Mouse (Mus musculus): ENCODE data around the gene Stab1.

Stab1 gene

DNA sequence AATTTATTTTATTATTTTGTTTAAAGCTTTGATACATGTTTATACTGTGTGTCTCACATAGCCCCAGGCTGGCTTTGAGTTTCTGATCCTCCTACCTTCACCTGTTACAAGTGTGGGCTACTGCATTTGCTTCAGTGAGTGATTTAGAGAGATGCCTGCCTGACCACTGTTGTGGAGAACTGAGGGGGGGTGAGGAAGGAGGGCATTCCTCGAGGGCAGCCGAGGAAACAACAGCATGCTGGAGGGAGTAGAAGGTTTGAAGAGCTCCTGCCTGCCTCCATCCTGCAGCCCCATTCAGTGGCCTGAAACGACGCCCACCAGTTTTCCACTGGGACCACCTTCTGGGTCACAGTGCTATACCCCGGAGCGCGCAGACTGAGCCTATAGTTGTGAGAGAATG lies 3.0 kb downstream of the Stab1 start:
- DNase-seq (ENCODE audit: extremely low read depth, low read depth, low spot score) = no peak

GRCm38 (mm10) chr14:31165010-31165409 lies 3.4 kb downstream of the Stab1 start:
- no peak for DNase-seq (ENCODE audit: extremely low read depth, low read depth, low spot score)

- DNase-seq (ENCODE audit: extremely low read depth, low read depth, low spot score) = no peak
These were observed 4.4 kb downstream of the Stab1 start for GRCm38 (mm10) chr14:31164067-31164466.

GRCm38 (mm10) chr14:31161638-31162037 lies 6.8 kb downstream of the Stab1 start:
- no peak for DNase-seq (ENCODE audit: extremely low read depth, low read depth, low spot score)

GRCm38 (mm10) chr14:31161191-31161590 lies 7.2 kb downstream of the Stab1 start:
- no peak for DNase-seq (ENCODE audit: extremely low read depth, low read depth, low spot score)

- no peak for DNase-seq (ENCODE audit: extremely low read depth, low read depth, low spot score)
These were observed 8.0 kb downstream of the Stab1 start for GRCm38 (mm10) chr14:31160196-31161150.

- DNase-seq (ENCODE audit: extremely low read depth, low read depth, low spot score) = no peak
These were observed 22.7 kb downstream of the Stab1 start for GRCm38 (mm10) chr14:31145694-31146093.

- DNase-seq (ENCODE audit: extremely low read depth, low read depth, low spot score) = no peak
These were observed 27.4 kb downstream of the Stab1 start for GRCm38 (mm10) chr14:31141011-31141410.

DNA sequence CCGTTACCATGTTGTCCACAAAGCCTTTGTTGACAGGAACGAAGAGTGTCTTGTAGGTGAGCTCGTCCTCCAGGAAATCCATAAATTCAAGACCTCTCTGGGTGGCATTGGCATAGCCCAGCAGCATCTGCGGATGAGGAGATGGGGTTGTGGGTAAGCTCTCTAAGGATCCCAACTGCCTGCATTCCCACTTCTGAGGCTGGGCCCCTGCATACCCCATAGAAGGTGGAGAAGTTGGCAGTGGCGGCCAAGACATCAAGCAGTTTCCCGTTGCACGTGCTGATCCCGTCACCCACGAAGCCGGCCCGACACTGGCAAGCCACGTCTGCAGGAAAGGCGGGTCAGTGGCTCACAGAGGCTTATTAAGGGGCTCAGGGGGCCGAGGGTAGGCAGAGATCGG lies 28.3 kb downstream of the Stab1 start:
- DNase-seq (ENCODE audit: extremely low read depth, low read depth, low spot score) = no peak

DNA sequence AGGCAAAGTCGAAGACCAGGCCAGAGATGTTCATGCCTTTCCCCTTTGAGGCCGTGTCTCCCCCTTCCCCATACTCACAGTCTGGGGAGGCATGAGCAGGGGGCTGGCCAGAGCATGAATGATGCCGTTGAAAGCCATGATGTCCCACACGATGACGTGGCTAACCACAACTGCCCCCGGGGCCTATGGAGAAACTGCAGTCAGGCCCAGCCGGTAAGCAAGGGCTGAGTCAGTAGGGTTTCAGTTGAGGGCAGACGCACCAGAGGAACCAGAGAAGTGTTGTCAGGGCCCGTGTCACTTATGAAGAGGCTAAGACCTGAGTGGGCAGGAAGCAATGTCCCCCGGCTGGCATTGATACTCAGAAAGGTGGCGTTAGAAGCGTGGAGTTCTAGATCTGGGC lies 28.8 kb downstream of the Stab1 start:
- DNase-seq (ENCODE audit: extremely low read depth, low read depth, low spot score) = no peak

- no peak for DNase-seq (ENCODE audit: extremely low read depth, low read depth, low spot score)
These were observed 29.5 kb downstream of the Stab1 start for GRCm38 (mm10) chr14:31138897-31139429.

GRCm38 (mm10) chr14:31138219-31138896 lies 30.1 kb downstream of the Stab1 start:
- no peak for DNase-seq (ENCODE audit: extremely low read depth, low read depth, low spot score)

DNA sequence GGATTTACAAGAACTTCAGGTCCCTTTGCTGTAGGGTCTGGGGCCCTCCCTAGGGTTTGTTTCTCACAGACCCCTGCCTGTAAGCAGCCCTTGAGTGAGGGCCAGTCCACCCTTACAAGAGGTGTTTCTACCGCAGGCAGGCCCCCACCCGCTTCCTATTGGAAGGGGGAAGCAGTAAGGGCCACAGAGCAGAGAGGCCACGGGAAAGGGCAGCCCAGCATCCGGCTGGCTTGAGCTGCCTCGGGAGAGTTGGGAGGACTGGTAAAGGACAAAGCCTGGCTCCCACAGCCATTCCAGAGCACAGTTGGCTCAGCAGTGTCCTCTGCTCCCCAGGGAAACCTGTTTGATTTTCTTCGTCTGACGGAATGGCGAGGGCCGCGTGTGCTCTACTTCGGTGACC lies 30.6 kb downstream of the Stab1 start:
- no peak for DNase-seq (ENCODE audit: extremely low read depth, low read depth, low spot score)

GRCm38 (mm10) chr14:31137281-31137595 lies 31.2 kb downstream of the Stab1 start:
- DNase-seq (ENCODE audit: extremely low read depth, low read depth, low spot score) = no peak

DNA sequence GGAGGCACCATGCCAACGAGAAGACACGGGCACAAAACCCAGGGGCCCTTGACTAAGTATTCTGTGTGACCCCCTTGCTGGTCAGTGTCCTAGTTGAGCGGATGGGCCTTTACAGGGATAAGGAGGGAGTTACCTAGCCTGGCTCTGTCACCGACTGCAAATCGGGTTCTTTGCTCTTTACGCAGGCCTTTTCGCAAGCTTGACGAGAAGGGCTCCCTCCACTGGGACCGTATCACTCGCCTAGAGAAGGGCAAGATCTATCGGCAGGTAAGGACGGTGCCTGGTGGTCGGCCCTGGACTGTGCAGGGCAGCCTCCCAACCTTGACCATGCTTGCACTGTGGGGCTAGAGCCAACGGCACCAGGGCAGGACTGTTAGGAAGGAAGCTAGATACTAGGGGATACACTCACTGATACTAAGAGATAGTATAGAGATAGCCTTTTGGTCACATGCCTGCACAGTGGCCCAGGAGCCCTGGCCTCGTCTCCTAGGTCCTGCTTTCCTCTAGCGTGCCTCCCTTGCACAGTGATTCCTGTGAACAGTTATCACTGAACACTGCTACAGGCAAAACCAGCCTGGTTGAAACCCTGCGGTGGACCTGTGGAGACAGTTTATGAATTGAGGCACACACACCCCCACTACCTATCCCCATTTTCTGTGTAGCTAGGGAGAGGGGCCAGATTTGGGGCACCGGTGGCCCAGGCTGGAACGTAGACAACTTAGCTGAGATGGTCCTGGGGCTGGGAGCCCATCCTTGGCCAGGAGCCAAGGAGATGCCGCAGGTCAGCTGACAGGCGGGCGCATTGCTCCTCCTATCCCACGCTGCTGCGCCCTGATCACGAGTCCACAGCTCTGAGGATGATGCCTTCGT lies 31.8 kb downstream of the Stab1 start:
- no peak for DNase-seq (ENCODE audit: extremely low read depth, low read depth, low spot score)

- DNase-seq (ENCODE audit: extremely low read depth, low read depth, low spot score) = no peak
These were observed 32.7 kb downstream of the Stab1 start for GRCm38 (mm10) chr14:31135495-31136410.

GRCm38 (mm10) chr14:31134015-31135000 lies 34.1 kb downstream of the Stab1 start:
- peak; percentile 49 for DNase-seq (ENCODE audit: extremely low read depth, low read depth, low spot score)

DNA sequence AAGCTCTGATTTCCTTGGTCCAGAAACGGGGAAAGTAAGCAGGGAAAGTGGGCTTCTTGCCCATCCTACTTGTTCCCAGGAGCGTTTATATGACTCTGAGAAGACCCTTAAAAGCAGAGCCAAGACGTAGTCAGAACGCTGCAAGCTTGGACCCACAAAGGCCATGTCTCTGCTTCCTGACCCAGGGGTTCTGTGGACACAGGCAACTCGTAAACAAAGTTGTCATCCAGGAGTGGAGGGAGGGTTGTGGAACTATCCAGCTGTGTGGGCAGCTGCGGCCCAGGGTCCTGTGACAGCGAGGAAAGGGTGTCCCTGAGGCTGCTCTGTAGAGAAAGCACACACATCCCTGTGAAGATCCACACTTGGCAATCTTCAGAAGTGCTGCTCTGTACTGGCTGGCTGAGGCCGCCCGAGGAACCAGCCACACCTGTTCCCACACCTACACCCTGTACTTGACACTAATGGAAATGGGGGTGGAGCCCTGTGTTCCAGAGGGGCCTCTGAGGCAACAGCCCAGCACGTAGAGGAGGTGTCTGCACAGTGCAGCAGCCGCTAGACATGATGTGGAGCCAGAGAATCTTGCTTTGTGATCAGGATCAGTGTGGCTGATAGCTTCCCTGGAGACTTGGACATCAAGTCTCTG lies 35.3 kb downstream of the Stab1 start:
- peak; percentile 79 for DNase-seq (ENCODE audit: extremely low read depth, low read depth, low spot score)

Measured in fat pad, adult 2 months (tissue).